Mouse (Mus musculus) CH12.LX (cell line): ENCODE measurements around the gene Rae1. TPM values are rescaled to one million over a fixed set of nuclear protein-coding genes. Genes with fewer than 3 reads are reported as not detected.

Source experiments
- DNase-seq: peaks from one replicate; pipeline ENCODE4 v3.0.0-alpha.2; 2013; ENCODE audit errors: extremely low read depth
- H3K27ac ChIP-seq: 2 replicates; pipeline ENCODE4 v1.5.1; 2012; ENCODE audit warnings: low read depth, mild to moderate bottlenecking, control low read depth, moderate library complexity; ENCODE audit not compliant: insufficient read depth
- H3K27me3 ChIP-seq: replicated peaks from 2 replicates; pipeline ENCODE3; 2012; ENCODE audit warnings: inconsistent platforms
- H3K36me3 ChIP-seq, 2 experiments: replicated peaks in 1 of 2; 2 replicates each; pipeline versions ENCODE3 to v1.6.1; 2012; ENCODE audit warnings: inconsistent platforms in 1 of 2, low read length in 1 of 2, mild to moderate bottlenecking in 1 of 2, mixed read lengths in 1 of 2, moderate library complexity in 1 of 2; ENCODE audit not compliant: control insufficient read depth in 1 of 2, insufficient read depth in 1 of 2
- H3K4me1 ChIP-seq, 2 experiments: 2 replicates each; pipeline ENCODE4 v1.6.1; 2012; ENCODE audit warnings: inconsistent platforms in 1 of 2, moderate library complexity in 1 of 2; ENCODE audit not compliant: insufficient read depth in 2 of 2, control insufficient read depth in 1 of 2
- H3K4me2 ChIP-seq: 2 replicates; pipeline ENCODE4 v1.6.1; 2012; ENCODE audit warnings: low read depth, mild to moderate bottlenecking, control low read depth; ENCODE audit not compliant: poor library complexity, insufficient read depth, severe bottlenecking
- H3K4me3 ChIP-seq, 3 experiments: fragments of 150-350 bp in 1 of 3; sonication (generic) in 1 of 3; replicated peaks in 1 of 3; 2 replicates each; pipeline versions ENCODE3 to v1.5.1; 2011 to 2012; ENCODE audit warnings: low read depth in 2 of 3, low read length in 2 of 3, mild to moderate bottlenecking in 2 of 3, moderate library complexity in 2 of 3, control low read depth in 1 of 3, improper control_type of control experiment in 1 of 3, inconsistent platforms in 1 of 3, mixed read lengths in 1 of 3; ENCODE audit not compliant: poor library complexity in 1 of 3
- H3K79me2 ChIP-seq: replicated peaks from 2 replicates; pipeline ENCODE4 v1.6.1; 2012; ENCODE audit warnings: mild to moderate bottlenecking, moderate library complexity; ENCODE audit not compliant: control insufficient read depth, poor library complexity, insufficient read depth, severe bottlenecking; ENCODE audit errors: extremely low read depth
- H3K9ac ChIP-seq: 2 replicates; pipeline ENCODE4 v1.6.1; 2012; ENCODE audit warnings: low read depth, mild to moderate bottlenecking, control low read depth, moderate library complexity; ENCODE audit not compliant: insufficient read depth
- H3K9me3 ChIP-seq: replicated peaks from 2 replicates; pipeline ENCODE3; 2012; ENCODE audit warnings: low read length, inconsistent platforms, mixed read lengths
- E2F4 ChIP-seq: IDR thresholded peaks from 2 replicates; pipeline ENCODE4 v1.6.1; 2011; ENCODE audit warnings: low read depth, low read length, improper control_type of control experiment; ENCODE audit not compliant: insufficient replicate concordance
- EP300 ChIP-seq: IDR thresholded peaks from 2 replicates; pipeline ENCODE4 v1.6.1; 2011; ENCODE audit warnings: low read length, improper control_type of control experiment
- ETS1 ChIP-seq: conservative IDR thresholded peaks from 2 replicates; pipeline ENCODE4 v1.6.1; 2012; ENCODE audit warnings: low read depth, mild to moderate bottlenecking, inconsistent platforms, low read length, improper control_type of control experiment, moderate library complexity
- GABPA ChIP-seq: IDR thresholded peaks from 2 replicates; pipeline ENCODE4 v1.6.1; 2012; ENCODE audit warnings: low read depth, low read length, improper control_type of control experiment, inconsistent platforms; ENCODE audit not compliant: insufficient replicate concordance
- HCFC1 ChIP-seq: IDR thresholded peaks from 2 replicates; pipeline ENCODE4 v1.6.1; 2012; ENCODE audit warnings: low read depth, mild to moderate bottlenecking, inconsistent platforms, low read length, improper control_type of control experiment
- JUND ChIP-seq: conservative IDR thresholded peaks from 2 replicates; pipeline ENCODE4 v1.6.1; 2011; ENCODE audit warnings: low read depth, low read length, improper control_type of control experiment
- KAT2A ChIP-seq: IDR thresholded peaks from 2 replicates; pipeline ENCODE4 v1.6.1; 2012; ENCODE audit warnings: low read length, improper control_type of control experiment, inconsistent platforms; ENCODE audit not compliant: insufficient replicate concordance
- MAFK ChIP-seq: IDR thresholded peaks from 2 replicates; pipeline ENCODE4 v1.6.1; 2011; ENCODE audit warnings: low read length, improper control_type of control experiment; ENCODE audit not compliant: insufficient replicate concordance
- MYC ChIP-seq: IDR thresholded peaks from 2 replicates; pipeline ENCODE4 v1.6.1; 2011; ENCODE audit warnings: low read depth, mild to moderate bottlenecking, improper control_type of control experiment, low read length
- NRF1 ChIP-seq: IDR thresholded peaks from 2 replicates; pipeline ENCODE4 v1.6.1; 2014; ENCODE audit warnings: low read depth, mild to moderate bottlenecking, inconsistent platforms, low read length, improper control_type of control experiment, moderate library complexity
- POLR2AphosphoS2 ChIP-seq: IDR thresholded peaks from 2 replicates; pipeline ENCODE4 v1.6.1; 2011; ENCODE audit warnings: low read depth, low read length, improper control_type of control experiment
- TBP ChIP-seq: conservative IDR thresholded peaks from 2 replicates; pipeline ENCODE4 v1.6.1; 2011; ENCODE audit warnings: low read depth, low read length, improper control_type of control experiment
- TCF12 ChIP-seq: IDR thresholded peaks from 2 replicates; pipeline ENCODE4 v1.6.1; 2014; ENCODE audit warnings: low read depth, mild to moderate bottlenecking, inconsistent platforms, low read length, improper control_type of control experiment
- UBTF ChIP-seq: IDR thresholded peaks from 2 replicates; pipeline ENCODE4 v1.6.1; 2012; ENCODE audit warnings: low read depth, mild to moderate bottlenecking, inconsistent platforms, low read length, improper control_type of control experiment, moderate library complexity
- USF1 ChIP-seq: IDR thresholded peaks from 2 replicates; pipeline ENCODE4 v1.6.1; 2014; ENCODE audit warnings: low read depth, mild to moderate bottlenecking, inconsistent platforms, low read length, improper control_type of control experiment
- ZKSCAN1 ChIP-seq: IDR thresholded peaks from 2 replicates; pipeline ENCODE4 v1.6.1; 2012; ENCODE audit warnings: low read depth, inconsistent platforms, low read length, improper control_type of control experiment, borderline replicate concordance
- dilution Hi-C: fragments of 300-500 bp; cut with MboI; formaldehyde crosslinking; loops from 2 replicates; pipeline ENCODE4 v1.14.3; 2020; ENCODE audit warnings: low sequenced_read_pairs; ENCODE audit not compliant: extremely low pct_unique_long_range_greater_than_20kb, extremely low pct_ligation_motif_present
- in situ Hi-C: fragments of 300-500 bp; cut with MboI; formaldehyde crosslinking; loops from 3 replicates; pipeline ENCODE4 v1.14.3; 2019; ENCODE audit warnings: low sequenced_read_pairs, low pct_ligation_motif_present, low pct_unique_long_range_greater_than_20kb, mixed read lengths
- polyA plus RNA-seq: library from polyadenylated mRNA; unstranded; fragments of >175 nt; gene quantifications from 2 replicates; pipeline ENCODE4 v1.2.1, GENCODE M21; 2012; ENCODE audit warnings: low read depth; ENCODE audit not compliant: insufficient read length
- total RNA-seq, 2 experiments: library from RNA; depleted of rRNA; stranded (reverse); fragments of 300-350 nt in 1 of 2; fragments of >200 nt in 1 of 2; gene quantifications; 2 replicates each; pipeline ENCODE4 v1.2.3; 2012 to 2014

Rae1 gene
- total and polyA plus RNA-seq, 3 experiments, result 86.3 to 114 (median 95.0) TPM

- Histone ChIP-seq H3K36me3 (no peaks in the 10 kb centered on the region), H3K27me3 (peaks cover 31% of the 10 kb centered on the region), H3K4me2 (no peak overlapping the region), H3K4me3 (no peak overlapping the region), H3K9me3 (peaks cover 7% of the 10 kb centered on the region), H3K27ac (no peak overlapping the region), H3K79me2 (no peaks in the 10 kb centered on the region), H3K4me1 (no peaks in the 10 kb centered on the region; a peak in 1 of 4 replicates), H3K9ac (no peak overlapping the region)
- in situ Hi-C loops (no loop called here), dilution Hi-C loops (no loop called here)
- TF ChIP-seq POLR2AphosphoS2 (no peak), TCF12 (no peak), EP300 (no peak)
- DNase-seq, result no peak
Measured at GRCm38 (mm10) chr2:172950119-172950676, 49.7 kb upstream of the Rae1 start.

DNA sequence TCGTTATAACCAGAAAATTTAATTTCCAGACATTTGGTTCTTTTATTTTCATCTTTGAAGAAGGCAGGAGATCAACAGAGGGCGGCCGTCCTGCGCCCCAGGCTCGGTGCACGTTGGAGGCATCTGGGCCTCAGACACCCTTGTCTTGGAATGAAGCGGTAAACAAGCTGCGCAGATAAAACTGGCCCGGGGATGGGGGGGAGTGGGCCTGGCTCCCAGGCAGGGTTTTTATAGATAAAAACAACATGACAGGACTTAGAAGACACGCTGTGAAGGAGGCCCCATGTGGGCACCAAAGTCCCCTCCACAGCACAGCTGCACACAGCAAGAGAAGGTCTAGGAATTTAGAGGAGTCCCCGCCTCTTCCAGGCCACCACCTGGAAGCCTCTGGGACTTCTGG is 49.2 kb upstream of the Rae1 start:
- Histone ChIP-seq H3K9me3 (peaks cover 8% of the 10 kb centered on the region), H3K36me3 (no peaks in the 10 kb centered on the region), H3K9ac (no peak overlapping the region), H3K79me2 (no peaks in the 10 kb centered on the region), H3K27ac (no peak overlapping the region), H3K4me3 (no peak overlapping the region), H3K4me1 (no peaks in the 10 kb centered on the region; a peak in 1 of 4 replicates), H3K27me3 (peaks cover 30% of the 10 kb centered on the region), H3K4me2 (no peak overlapping the region)
- TF ChIP-seq USF1 (no peak), ETS1 (no peak), MYC (no peak), TBP (no peak), KAT2A (no peak), MAFK (no peak), NRF1 (no peak), E2F4 (no peak), HCFC1 (no peak), GABPA (no peak), UBTF (no peak), ZKSCAN1 (no peak), JUND (no peak)
- DNase-seq, result no peak
- dilution Hi-C loops (no loop called here), in situ Hi-C loops (no loop called here)
